In the genomic region with DNA sequence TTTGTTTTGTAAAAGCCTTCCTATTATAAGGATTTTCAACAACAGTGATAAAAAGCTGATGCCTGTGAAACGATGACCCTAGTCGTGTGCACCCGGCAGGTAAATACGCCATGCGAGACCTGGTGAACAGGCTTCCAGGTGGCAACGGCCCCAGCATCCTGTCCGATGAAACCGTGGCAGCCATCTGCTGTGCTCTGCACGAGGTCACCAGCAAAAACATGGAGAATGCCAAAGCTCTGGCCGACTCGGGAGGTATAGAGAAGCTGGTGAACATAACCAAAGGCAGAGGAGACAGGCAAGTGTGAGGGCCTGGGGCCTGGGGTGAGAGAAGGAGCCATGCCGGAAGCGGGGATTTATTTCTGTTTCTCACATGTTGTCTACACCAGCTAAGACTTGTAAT, we compare ENCODE assay signal across 23 mouse cellular contexts.
DNase-seq lines count a peak whose midpoint lies in the region; TF ChIP-seq lines count a peak whose summit lies in the region.
"Had no signal": no experiment of that assay in that cellular context is flagged by ENCODE, and none has a peak within 500 bp of the region (broad histone marks: within the 10 kb centered on the region; RNA-seq: fewer than 3 reads in every experiment).

No protein-coding gene starts in this region.

- H3K4me1 ChIP-seq in cerebellum, adult 2 months (ENCODE audit: control insufficient read depth, insufficient read depth, low read length) = peaks cover 29% of the 10 kb centered on the region
- H3K4me1 ChIP-seq: embryonic facial prominence, embryonic 15.5 days; forebrain, embryonic 12.5 days; midbrain, embryonic 12.5 days; neural tube, embryonic 12.5 days had no signal

- TF ChIP-seq POLR2A in cerebellum, adult 2 months (IDR thresholded peaks at IDR 0.05; ENCODE audit: borderline replicate concordance, insufficient read depth, low read length) = no peak

- no peaks in the 10 kb centered on the region for H3K27me3 ChIP-seq in cerebellum, adult 2 months (ENCODE audit: control insufficient read depth, insufficient read depth, low read length)
- H3K27me3 ChIP-seq: embryonic facial prominence, embryonic 15.5 days; forebrain, embryonic 12.5 days; hindbrain, embryonic 13.5 days; limb, embryonic 12.5 days; megakaryocyte, embryonic 14.5 days; midbrain, embryonic 12.5 days; neural tube, embryonic 12.5 days had no signal

- no peak for DNase-seq in layer of hippocampus, adult 2 months (ENCODE audit: low spot score in 2 of 2)
- DNase-seq in layer of hippocampus, postnatal 25 days (ENCODE audit: extremely low spot score in 1 of 2, low spot score in 1 of 2) = no peak
- peak; percentile 88 to 94 for DNase-seq in cerebellum, adult 2 months
- peak; percentile 81 to 87 for DNase-seq in cerebellum, postnatal 14 days
- no peak for DNase-seq in lung, adult 18-20 months
- DNase-seq in adrenal gland, adult 8-10 months = no peak
- no peak for DNase-seq in lung, postnatal 25 days (ENCODE audit: low spot score)
- DNase-seq: adrenal gland, postnatal 36 days; gastrocnemius, postnatal 10 days; heart, postnatal 14 days; kidney, postnatal 14 days; lung, postnatal 4 days; thymus, postnatal 4 days had no signal

- WGBS in cerebellum, adult 2 months = 13% methylated on average over 13 of the region's 13 CpGs

- peak overlapping the region; percentile 77; the same call in 1 of the 2 replicates for H3K27ac ChIP-seq in layer of hippocampus, adult 2 months
- peak overlapping the region; percentile 68 for H3K27ac ChIP-seq in cerebellum, adult 2 months (ENCODE audit: insufficient read depth, low read length)
- H3K27ac ChIP-seq: embryonic facial prominence, embryonic 10.5 days; embryonic facial prominence, embryonic 15.5 days; forebrain, embryonic 12.5 days; hindbrain, embryonic 13.5 days; left cerebral cortex, adult 2 months; limb, embryonic 12.5 days; midbrain, embryonic 12.5 days; neural tube, embryonic 12.5 days had no signal

- TF ChIP-seq CTCF in layer of hippocampus, adult 2 months (conservative IDR thresholded peaks at IDR 0.05) = no peak
- TF ChIP-seq CTCF in cerebellum, adult 2 months (IDR thresholded peaks at IDR 0.05; ENCODE audit: borderline replicate concordance, insufficient read depth, low read depth, low read length) = no peak

- H3K4me3 ChIP-seq in layer of hippocampus, adult 2 months = no peak overlapping the region
- no peak overlapping the region for H3K4me3 ChIP-seq in cerebellum, adult 2 months (replicated peaks; ENCODE audit: insufficient read depth, low read depth, low read length)
- H3K4me3 ChIP-seq: embryonic facial prominence, embryonic 10.5 days; embryonic facial prominence, embryonic 15.5 days; forebrain, embryonic 12.5 days; hindbrain, embryonic 13.5 days; left cerebral cortex, adult 2 months; limb, embryonic 12.5 days; megakaryocyte, embryonic 14.5 days; midbrain, embryonic 12.5 days; myocyte; neural tube, embryonic 12.5 days had no signal

Comparison
In these comparisons a context has a peak if more than half of its experiments do, and no peak if none do; other contexts are left out.
1. DNase-seq: peak in cerebellum, adult 2 months (2 of 2) and cerebellum, postnatal 14 days (2 of 2); none in layer of hippocampus, adult 2 months (0 of 2), layer of hippocampus, postnatal 25 days (0 of 2), lung, adult 18-20 months (0 of 2), adrenal gland, adult 8-10 months (single experiment) and lung, postnatal 25 days (single experiment).